Comparison of ENCODE assay signal across 8 mouse cellular contexts in genomic region chr9:48267028-48267441, GRCm38 (mm10).
A peak's percentile ranks its signal among the peaks of the same experiment; 100 is the strongest.
DNase-seq lines count a peak whose midpoint lies in the region; ATAC-seq lines count a peak whose summit lies in the region.

No protein-coding gene starts in this region.

- no peaks in the 10 kb centered on the region for H3K27me3 ChIP-seq in intestine, embryonic 14.5 days (replicated peaks; ENCODE audit: control insufficient read depth, insufficient read depth, low read length)
- H3K27me3 ChIP-seq in midbrain, embryonic 14.5 days (ENCODE audit: control insufficient read depth, insufficient read depth, low read length): no peaks in the 10 kb centered on the region

- intact Hi-C loops in gastrocnemius, postnatal 36 days (cut with DNase I): loop anchor here (10.0 kb wide), 2 partner anchors 198 to 318 kb away; no protein-coding TSS in a partner anchor

- H3K4me2 ChIP-seq in intestine, embryonic 14.5 days (ENCODE audit: low read length): peak overlapping the region; percentile 99
- H3K4me2 ChIP-seq in midbrain, embryonic 14.5 days (ENCODE audit: low read length): peak overlapping the region; percentile 83

- peak; percentile 72 for ATAC-seq in intestine, embryonic 14.5 days (replicated peaks; ENCODE audit: low FRiP score, low TSS enrichment, low read depth)
- peak; percentile 57; the same call in 1 of the 2 replicates for ATAC-seq in midbrain, embryonic 14.5 days (ENCODE audit: low FRiP score, low TSS enrichment)

- no peak overlapping the region for H3K27ac ChIP-seq in intestine, embryonic 14.5 days (ENCODE audit: low read depth)
- H3K27ac ChIP-seq in midbrain, embryonic 14.5 days (replicated peaks; ENCODE audit: low read depth, low read length): no peak overlapping the region

- peak overlapping the region; percentile 43 for H3K9ac ChIP-seq in intestine, embryonic 14.5 days (ENCODE audit: low read length)
- peak overlapping the region; percentile 51; the same call in 1 of the 2 replicates for H3K9ac ChIP-seq in midbrain, embryonic 14.5 days (replicated peaks; ENCODE audit: low read length)

- H3K4me1 ChIP-seq in intestine, embryonic 14.5 days (replicated peaks; ENCODE audit: control insufficient read depth, insufficient read depth, low read length): 0 out of 2 replicates have a peak, but pooled peaks cover 5% of the 10 kb centered on the region
- H3K4me1 ChIP-seq in midbrain, embryonic 14.5 days (ENCODE audit: control insufficient read depth, insufficient read depth, low read length): no peaks in the 10 kb centered on the region

- H3K4me3 ChIP-seq in intestine, embryonic 14.5 days (ENCODE audit: low read depth, low read length): peak overlapping the region; percentile 48
- peak overlapping the region; percentile 40 for H3K4me3 ChIP-seq in midbrain, embryonic 14.5 days (replicated peaks; ENCODE audit: low read depth, low read length)

- peak; percentile 38 for DNase-seq in urinary bladder, postnatal 14 days (ENCODE audit: low spot score)
- DNase-seq in urinary bladder, postnatal 10 days (ENCODE audit: low spot score): no peak
- peak; percentile 77 for DNase-seq in embryo, embryonic 11 days
- DNase-seq in gastrocnemius, postnatal 36 days: peak; percentile 34 to 44
- peak; percentile 81 for DNase-seq in intestine, embryonic 14.5 days (ENCODE audit: low spot score)
- peak; percentile 53 for DNase-seq in liver
- DNase-seq in midbrain, embryonic 14.5 days: peak; percentile 70
- peak; percentile 6 for DNase-seq in telencephalon, adult 2 months (ENCODE audit: low read depth, low spot score)

- H3K9me3 ChIP-seq in intestine, embryonic 14.5 days (ENCODE audit: control insufficient read depth, low read length): no peaks in the 10 kb centered on the region
- no peaks in the 10 kb centered on the region for H3K9me3 ChIP-seq in midbrain, embryonic 14.5 days (ENCODE audit: control insufficient read depth, low read length)

- under 1% methylated on average over 16 of the region's 16 CpGs for WGBS in intestine, embryonic 14.5 days
- 1% methylated on average over 16 of the region's 16 CpGs for WGBS in midbrain, embryonic 14.5 days

- H3K36me3 ChIP-seq in intestine, embryonic 14.5 days (ENCODE audit: control insufficient read depth, insufficient read depth, low read length): no peaks in the 10 kb centered on the region
- H3K36me3 ChIP-seq in midbrain, embryonic 14.5 days (ENCODE audit: control insufficient read depth, insufficient read depth, low read length): no peaks in the 10 kb centered on the region
